Mouse (Mus musculus) brain, embryonic 18.5 days (tissue): Measurements from ENCODE around the gene BC051665.

Experiments
- DNase-seq: peaks from one replicate; pipeline ENCODE4 v3.0.0-alpha.2; 2012; ENCODE audit warnings: low read depth, low spot score

The BC051665 gene

GRCm38 (mm10) chr13:60786264-60786663, at the start of gene BC051665:
TSS of gene BC051665 (minus strand) at chr13:60786364.
- DNase-seq = no peak

- DNase-seq = no peak
Observed at GRCm38 (mm10) chr13:60826052-60826451, 39.9 kb upstream of the BC051665 start.

- DNase-seq = no peak
Observed at GRCm38 (mm10) chr13:60820486-60821175, 34.5 kb upstream of the BC051665 start.

- no peak for DNase-seq
Observed at GRCm38 (mm10) chr13:60819469-60819868, 33.3 kb upstream of the BC051665 start.

- no peak for DNase-seq
Observed at GRCm38 (mm10) chr13:60813722-60814121, 27.6 kb upstream of the BC051665 start.

- no peak for DNase-seq
Observed at GRCm38 (mm10) chr13:60812768-60813167, 26.6 kb upstream of the BC051665 start.

- DNase-seq = no peak
Observed at GRCm38 (mm10) chr13:60809690-60810089, 23.5 kb upstream of the BC051665 start.

GRCm38 (mm10) chr13:60802749-60803148, 16.6 kb upstream of the BC051665 start, which contains the start of gene Ctsll3:
TSS of gene Ctsll3 (minus strand) at chr13:60802849.
- no peak for DNase-seq

GRCm38 (mm10) chr13:60789466-60789865, 3.3 kb upstream of the BC051665 start:
- no peak for DNase-seq

GRCm38 (mm10) chr13:60783301-60783700, 2.9 kb downstream of the BC051665 start:
- DNase-seq = no peak

GRCm38 (mm10) chr13:60780534-60780933, 5.6 kb downstream of the BC051665 start:
- no peak for DNase-seq

GRCm38 (mm10) chr13:60761161-60761560, 25.0 kb downstream of the BC051665 start:
- no peak for DNase-seq

GRCm38 (mm10) chr13:60760392-60760791, 25.8 kb downstream of the BC051665 start:
- DNase-seq = no peak

GRCm38 (mm10) chr13:60759136-60759535, 27.0 kb downstream of the BC051665 start:
- no peak for DNase-seq

- no peak for DNase-seq
Observed at GRCm38 (mm10) chr13:60757292-60757691, 28.9 kb downstream of the BC051665 start.

- no peak for DNase-seq
Observed at GRCm38 (mm10) chr13:60755251-60755650, 30.9 kb downstream of the BC051665 start.

- no peak for DNase-seq
Observed at GRCm38 (mm10) chr13:60753216-60753615, 32.9 kb downstream of the BC051665 start.

- DNase-seq = no peak
Observed at GRCm38 (mm10) chr13:60750930-60751329, 35.2 kb downstream of the BC051665 start.

- DNase-seq = no peak
Observed at GRCm38 (mm10) chr13:60748556-60748955, 37.6 kb downstream of the BC051665 start.

- no peak for DNase-seq
Observed at GRCm38 (mm10) chr13:60747201-60747600, 39.0 kb downstream of the BC051665 start.

- DNase-seq = no peak
Observed at GRCm38 (mm10) chr13:60746271-60746670, 39.9 kb downstream of the BC051665 start.

- no peak for DNase-seq
Observed at GRCm38 (mm10) chr13:60745358-60745757, 40.8 kb downstream of the BC051665 start.

GRCm38 (mm10) chr13:60744736-60745135, 41.4 kb downstream of the BC051665 start:
- DNase-seq = no peak

GRCm38 (mm10) chr13:60744078-60744460, 42.1 kb downstream of the BC051665 start:
- peak; percentile 28 for DNase-seq
